Mouse (Mus musculus): ENCODE results near the gene Atcay. TPM values are rescaled to one million over a fixed set of nuclear protein-coding genes. Genes with fewer than 3 reads are reported as not detected.

Atcay gene
- total and polyA plus RNA-seq, 3 experiments, result 0.06 to 0.08 TPM; not detected in 1

DNA sequence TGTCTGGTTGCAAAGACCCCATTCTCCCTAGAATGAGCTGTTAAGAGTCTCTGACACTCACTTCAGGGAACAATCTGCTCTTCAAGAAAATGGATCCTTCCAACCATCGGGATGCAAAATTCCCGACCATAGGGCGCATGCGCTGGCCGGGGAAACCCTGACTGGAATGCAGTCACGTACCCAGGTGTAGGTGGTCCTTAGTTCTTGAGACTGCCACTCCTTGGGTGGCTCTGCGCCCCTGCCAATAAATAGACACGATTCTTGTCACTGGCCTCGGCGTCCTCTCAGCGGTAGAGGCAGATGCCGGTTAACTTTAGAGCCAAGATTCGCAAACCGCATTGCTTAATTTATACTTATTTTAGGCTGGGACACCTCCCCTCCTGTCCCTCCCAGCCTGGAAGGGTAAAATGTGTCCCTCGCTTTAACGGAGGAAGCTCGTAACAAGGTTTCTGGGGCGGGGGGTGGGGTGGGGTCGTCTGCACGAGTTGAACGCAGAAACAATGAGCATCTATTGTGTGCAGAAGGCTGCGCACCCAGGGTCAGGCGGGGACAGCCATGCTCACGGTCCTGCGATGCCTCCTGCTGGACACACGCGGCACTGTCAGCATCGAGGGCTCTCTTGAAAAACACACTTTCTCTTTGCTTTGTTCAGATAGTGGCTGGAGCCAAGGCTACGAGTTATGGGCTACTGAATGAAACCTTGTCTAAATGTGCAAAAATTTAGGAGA lies 55.9 kb downstream of the Atcay start:
- DNase-seq (ENCODE audit: extremely low read depth), result peak; percentile 83
- TF ChIP-seq SMC3 (IDR thresholded peaks at IDR 0.05; ENCODE audit: low read depth, low read length), result peak; percentile 95
- TF ChIP-seq SIN3A (IDR thresholded peaks at IDR 0.05; ENCODE audit: low read length), result peak; percentile 68
- peak; percentile 63; the same call in 1 of the 2 replicates for TF ChIP-seq BHLHE40 (IDR thresholded peaks at IDR 0.05; ENCODE audit: low read depth, low read length)
- TF ChIP-seq MAFK (IDR thresholded peaks at IDR 0.05; ENCODE audit: insufficient replicate concordance, low read length), result no peak
- TF ChIP-seq RAD21 (IDR thresholded peaks at IDR 0.05; ENCODE audit: low read depth, low read length), result no peak; the same call in none of the 2 replicates
- TF ChIP-seq IRF4 (IDR thresholded peaks at IDR 0.05; ENCODE audit: low read depth, low read length), result 0 out of 2 replicates have a peak, but pooled peaks have one; percentile 15
- TF ChIP-seq MXI1 (IDR thresholded peaks at IDR 0.05; ENCODE audit: low read depth, low read length), result 0 out of 2 replicates have a peak, but pooled peaks have one; percentile 40
- TF ChIP-seq TBP (conservative IDR thresholded peaks at IDR 0.05; ENCODE audit: low read depth, low read length), result no peak
- no peak for TF ChIP-seq USF2 (conservative IDR thresholded peaks at IDR 0.05; ENCODE audit: low read depth, low read length)
- TF ChIP-seq ELF1 (IDR thresholded peaks at IDR 0.05; ENCODE audit: low read depth, low read length), result no peak
- no peak for TF ChIP-seq KAT2A (IDR thresholded peaks at IDR 0.05; ENCODE audit: insufficient replicate concordance, low read length)
- peak; percentile 64 for TF ChIP-seq NRF1 (IDR thresholded peaks at IDR 0.05; ENCODE audit: low read depth, low read length)
- TF ChIP-seq POLR2A (IDR thresholded peaks at IDR 0.05; ENCODE audit: low read depth, low read length), result no peak
- peak; percentile 84 for TF ChIP-seq MAX (IDR thresholded peaks at IDR 0.05; ENCODE audit: low read length)
- TF ChIP-seq MYC (IDR thresholded peaks at IDR 0.05; ENCODE audit: low read depth, low read length), result peak; percentile 86
- peak; percentile 26; the same call in 1 of the 2 replicates for TF ChIP-seq NELFE (IDR thresholded peaks at IDR 0.05; ENCODE audit: low read depth, low read length)
- TF ChIP-seq ZKSCAN1 (IDR thresholded peaks at IDR 0.05; ENCODE audit: borderline replicate concordance, low read depth, low read length), result no peak
- TF ChIP-seq ZC3H11A (IDR thresholded peaks at IDR 0.05; ENCODE audit: low read depth, low read length), result peak; percentile 73
- TF ChIP-seq CTCF (conservative IDR thresholded peaks at IDR 0.05 in 1 of 2, IDR thresholded peaks at IDR 0.05 in 1 of 2; ENCODE audit: low read depth in 2 of 2, low read length in 2 of 2), result peak; percentile 82 to 96
- TF ChIP-seq CHD1 (IDR thresholded peaks at IDR 0.05; ENCODE audit: low read depth, low read length), result no peak
- TF ChIP-seq E2F4 (IDR thresholded peaks at IDR 0.05; ENCODE audit: insufficient replicate concordance, low read depth, low read length), result 0 out of 2 replicates have a peak, but pooled peaks have one; percentile 31
- TF ChIP-seq POLR2AphosphoS2 (IDR thresholded peaks at IDR 0.05; ENCODE audit: low read depth, low read length), result no peak
- H3K27ac ChIP-seq (ENCODE audit: insufficient read depth, low read depth), result no peak overlapping the region
- dilution Hi-C loops (cut with MboI; ENCODE audit: extremely low pct_ligation_motif_present, extremely low pct_unique_long_range_greater_than_20kb, low sequenced_read_pairs), result no loop called here
- H3K4me1 ChIP-seq (ENCODE audit: control insufficient read depth in 1 of 2, insufficient read depth in 2 of 2), result peaks cover 18 to 31% of the 10 kb centered on the region in 2 experiments
- in situ Hi-C loops (cut with MboI; ENCODE audit: low pct_ligation_motif_present, low pct_unique_long_range_greater_than_20kb, low sequenced_read_pairs), result loop anchor here (5.0 to 10.0 kb wide), 2 partner anchors 100 to 177 kb away; partner anchors contain the start of gene Thop1
- no peaks in the 10 kb centered on the region for H3K9me3 ChIP-seq (replicated peaks; ENCODE audit: low read length)
- H3K4me2 ChIP-seq (ENCODE audit: insufficient read depth, low read depth, poor library complexity, severe bottlenecking), result peak overlapping the region; percentile 74
- H3K79me2 ChIP-seq (replicated peaks; ENCODE audit: control insufficient read depth, extremely low read depth, insufficient read depth, poor library complexity, severe bottlenecking), result peaks cover 33% of the 10 kb centered on the region
- no peaks in the 10 kb centered on the region for H3K27me3 ChIP-seq (replicated peaks)
- H3K9ac ChIP-seq (ENCODE audit: insufficient read depth, low read depth), result 0 out of 2 replicates have a peak overlapping the region, but pooled peaks have one; percentile 9
- peaks cover 25 to 28% of the 10 kb centered on the region in 2 experiments for H3K36me3 ChIP-seq (replicated peaks in 1 of 2; ENCODE audit: control insufficient read depth in 1 of 2, insufficient read depth in 1 of 2, low read length in 1 of 2)
- H3K4me3 ChIP-seq (replicated peaks in 1 of 3; ENCODE audit: low read depth in 2 of 3, low read length in 2 of 3, poor library complexity in 1 of 3), result peak overlapping the region in 1 of 3 experiments; percentile 28

Measured in CH12.LX (cell line).